Mouse (Mus musculus) neural tube, embryonic 11.5 days (tissue): ENCODE data around the gene Hoxa5. TPM values are rescaled to one million over a fixed set of nuclear protein-coding genes. Genes with fewer than 3 reads are reported as not detected.
A peak's percentile ranks its signal among the peaks of the same experiment; 100 is the strongest.

Source experiments
- ATAC-seq: fragments of 200-750 bp; cut with Nextera tagmentation; 2 replicates; pipeline ENCODE4 v1.8.0; 2017; ENCODE audit warnings: moderate number of reproducible peaks, mild to moderate bottlenecking, moderate TSS enrichment, moderate library complexity; ENCODE audit not compliant: insufficient read depth, low FRiP score, low TSS enrichment
- DNase-seq: peaks from one replicate; pipeline ENCODE4 v3.0.0-alpha.2; 2015; ENCODE audit warnings: low spot score
- H3K27ac ChIP-seq: fragments of 300-500 bp; sonication (generic); 2 replicates; pipeline ENCODE4 v1.5.1; 2014; ENCODE audit warnings: low read depth, mild to moderate bottlenecking, low read length
- H3K27me3 ChIP-seq: fragments of 300-500 bp; sonication (generic); 2 replicates; pipeline ENCODE4 v1.6.1; 2014; ENCODE audit warnings: mild to moderate bottlenecking, low read length, mixed read lengths; ENCODE audit not compliant: control insufficient read depth, insufficient read depth
- H3K36me3 ChIP-seq: fragments of 300-500 bp; sonication (generic); 2 replicates; pipeline ENCODE4 v1.6.1; 2014; ENCODE audit warnings: mild to moderate bottlenecking, low read length, moderate library complexity, mixed read lengths; ENCODE audit not compliant: control insufficient read depth, insufficient read depth
- H3K4me1 ChIP-seq: fragments of 300-500 bp; sonication (generic); 2 replicates; pipeline ENCODE4 v1.6.1; 2014; ENCODE audit warnings: low read length, mixed read lengths; ENCODE audit not compliant: control insufficient read depth, insufficient read depth
- H3K4me2 ChIP-seq: fragments of 300-500 bp; sonication (generic); 2 replicates; pipeline ENCODE4 v1.6.1; 2014; ENCODE audit warnings: low read depth, mild to moderate bottlenecking, moderate library complexity
- H3K4me3 ChIP-seq: fragments of 300-500 bp; sonication (generic); 2 replicates; pipeline ENCODE4 v1.5.1; 2014; ENCODE audit warnings: low read depth, low read length
- H3K9ac ChIP-seq: fragments of 300-500 bp; sonication (generic); 2 replicates; pipeline ENCODE4 v1.6.1; 2014; ENCODE audit warnings: mild to moderate bottlenecking, low read length
- H3K9me3 ChIP-seq: fragments of 300-500 bp; sonication (generic); 2 replicates; pipeline ENCODE4 v1.6.1; 2016; ENCODE audit warnings: low read length; ENCODE audit not compliant: control insufficient read depth
- WGBS: fragments of 180-500 bp; shearing (Covaris S2); extraction: QIAGEN DNeasy Blood & Tissue Kit; methylation state at CpG from one replicate; pipeline ENCODE4 v1.1.7; 2014; 5-methylcytosine and 5-hydroxymethylcytosine counted together
- polyA plus RNA-seq: library from polyadenylated mRNA; unstranded; fragments of >200 nt; fragmentation: Nextera tagmentation; extraction: Ambion mirVana; gene quantifications from 2 replicates; pipeline ENCODE4 v1.2.1, GENCODE M21; 2014

Gene Hoxa5
- polyA plus RNA-seq, 1 experiment from 2014 or later: 53.4 TPM

DNA sequence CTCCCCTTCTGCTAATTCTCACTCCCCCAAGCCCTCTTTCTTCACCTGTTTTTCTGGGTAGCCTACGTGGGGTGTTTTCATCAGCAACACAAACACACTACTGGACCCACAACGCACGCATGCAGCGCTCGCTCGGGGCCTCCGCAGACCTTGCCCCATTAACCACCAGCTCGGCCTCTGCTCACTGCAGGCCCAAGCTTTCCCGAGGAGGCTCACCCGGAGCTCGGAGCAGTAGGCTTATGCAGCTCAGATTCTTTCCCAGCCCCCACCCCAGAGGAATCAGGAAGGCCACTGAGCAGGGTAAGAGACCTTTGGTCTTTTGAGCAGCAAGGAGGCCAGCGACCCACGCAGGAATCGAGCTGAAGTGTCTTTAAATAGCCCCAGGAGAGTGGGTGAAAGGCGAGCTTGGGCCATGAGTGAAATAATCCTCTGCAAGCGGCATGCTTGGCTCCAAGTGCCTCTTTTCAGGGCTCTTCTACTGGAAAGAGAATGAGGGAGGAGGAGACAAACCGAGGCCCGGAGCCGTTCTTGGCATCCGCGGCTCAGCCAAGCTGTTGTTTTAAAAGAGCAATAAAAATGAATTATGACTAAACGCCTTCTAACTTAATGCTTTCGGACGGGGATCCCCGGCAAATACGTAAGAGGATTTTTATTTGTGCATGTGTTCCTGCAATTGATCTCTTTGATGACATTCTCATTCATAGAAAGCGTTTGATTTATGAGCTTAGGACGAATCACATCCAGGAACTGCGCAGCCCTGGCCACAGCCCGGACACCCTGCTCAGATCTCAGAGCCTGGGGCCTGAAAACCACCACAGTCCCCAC lies 43.7 kb downstream of the Hoxa5 start:
- H3K27me3 ChIP-seq: no peaks in the 10 kb centered on the region
- WGBS: under 1% methylated on average over 30 of the region's 30 CpGs
- peak overlapping the region; percentile 99 for H3K27ac ChIP-seq
- DNase-seq (peak; percentile 83), ATAC-seq (peak; percentile 43; the same call in 1 of the 2 replicates)
- peak overlapping the region; percentile 96 for H3K9ac ChIP-seq
- H3K36me3 ChIP-seq: no peaks in the 10 kb centered on the region; the same call in 1 of the 2 replicates
- peak overlapping the region; percentile 91 for H3K4me3 ChIP-seq
- H3K4me2 ChIP-seq: peak overlapping the region; percentile 78
- H3K9me3 ChIP-seq: no peaks in the 10 kb centered on the region
- H3K4me1 ChIP-seq: peaks cover 35% of the 10 kb centered on the region

DNA sequence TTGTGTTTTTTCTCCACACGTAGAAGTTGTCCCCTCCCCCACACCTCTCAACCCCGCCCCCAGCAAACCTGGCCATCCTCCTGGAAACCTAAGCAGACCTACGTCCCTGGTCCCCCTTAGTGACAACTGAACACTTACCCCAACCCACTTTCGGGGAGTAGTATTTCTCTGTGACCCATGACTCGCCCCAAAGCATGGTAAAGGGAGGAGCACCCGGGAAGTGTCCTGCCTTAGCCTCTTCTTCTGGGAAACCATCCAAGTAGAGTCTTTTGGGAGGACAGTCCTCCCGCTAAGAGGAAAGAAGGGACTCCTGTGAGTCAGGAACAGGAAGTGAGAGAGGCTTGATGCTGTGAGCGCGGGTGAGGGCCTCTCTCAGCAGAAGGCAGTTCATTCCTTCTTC lies 44.4 kb downstream of the Hoxa5 start:
- no peaks in the 10 kb centered on the region; the same call in 1 of the 2 replicates for H3K36me3 ChIP-seq
- H3K4me1 ChIP-seq: peaks cover 38% of the 10 kb centered on the region
- DNase-seq (peak; percentile 58), ATAC-seq (no peak)
- H3K9me3 ChIP-seq: no peaks in the 10 kb centered on the region
- H3K27ac ChIP-seq: peak overlapping the region; percentile 99
- WGBS: 0% methylated on average over 9 of the region's 9 CpGs
- H3K4me2 ChIP-seq: peak overlapping the region; percentile 78
- peak overlapping the region; percentile 91 for H3K4me3 ChIP-seq
- no peaks in the 10 kb centered on the region for H3K27me3 ChIP-seq
- peak overlapping the region; percentile 96 for H3K9ac ChIP-seq

DNA sequence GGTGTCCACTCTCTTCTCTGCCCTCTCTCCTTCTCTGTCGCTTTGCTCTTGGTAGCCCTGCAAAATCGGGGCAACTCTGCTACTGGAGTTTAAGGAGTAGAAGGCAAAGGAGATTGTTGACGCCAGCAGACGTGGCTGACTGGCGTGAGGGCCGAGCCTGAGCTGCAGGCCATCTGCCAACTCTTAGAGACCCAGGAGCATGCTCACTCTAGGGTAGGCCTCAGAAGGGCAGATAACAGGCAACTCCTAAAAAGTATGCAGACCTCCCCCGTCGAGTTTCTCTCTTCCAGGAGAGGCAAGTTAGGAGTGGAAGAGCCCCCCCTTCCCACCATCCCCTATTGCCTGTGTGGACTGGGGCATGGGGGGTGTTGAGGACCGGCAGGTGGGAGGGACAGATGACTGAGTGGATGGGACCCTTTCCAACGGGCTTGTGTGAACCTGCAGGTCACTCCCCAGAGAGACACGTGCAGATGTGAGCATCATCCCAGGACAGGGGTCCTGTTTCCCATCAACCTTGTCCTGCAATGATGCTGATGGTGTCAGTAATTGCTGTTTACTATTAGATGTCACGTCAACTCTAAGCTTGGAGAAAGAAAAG lies 45.1 kb downstream of the Hoxa5 start:
- Histone ChIP-seq H3K4me2 (peak overlapping the region; percentile 78), H3K4me1 (peaks cover 41% of the 10 kb centered on the region), H3K27ac (peak overlapping the region; percentile 99), H3K9ac (peak overlapping the region; percentile 96), H3K9me3 (no peaks in the 10 kb centered on the region), H3K4me3 (peak overlapping the region; percentile 91), H3K27me3 (no peaks in the 10 kb centered on the region), H3K36me3 (no peaks in the 10 kb centered on the region; the same call in 1 of the 2 replicates)
- ATAC-seq: no peak
- 1% methylated on average over 12 of the region's 12 CpGs for WGBS
- DNase-seq: peak; percentile 65

DNA sequence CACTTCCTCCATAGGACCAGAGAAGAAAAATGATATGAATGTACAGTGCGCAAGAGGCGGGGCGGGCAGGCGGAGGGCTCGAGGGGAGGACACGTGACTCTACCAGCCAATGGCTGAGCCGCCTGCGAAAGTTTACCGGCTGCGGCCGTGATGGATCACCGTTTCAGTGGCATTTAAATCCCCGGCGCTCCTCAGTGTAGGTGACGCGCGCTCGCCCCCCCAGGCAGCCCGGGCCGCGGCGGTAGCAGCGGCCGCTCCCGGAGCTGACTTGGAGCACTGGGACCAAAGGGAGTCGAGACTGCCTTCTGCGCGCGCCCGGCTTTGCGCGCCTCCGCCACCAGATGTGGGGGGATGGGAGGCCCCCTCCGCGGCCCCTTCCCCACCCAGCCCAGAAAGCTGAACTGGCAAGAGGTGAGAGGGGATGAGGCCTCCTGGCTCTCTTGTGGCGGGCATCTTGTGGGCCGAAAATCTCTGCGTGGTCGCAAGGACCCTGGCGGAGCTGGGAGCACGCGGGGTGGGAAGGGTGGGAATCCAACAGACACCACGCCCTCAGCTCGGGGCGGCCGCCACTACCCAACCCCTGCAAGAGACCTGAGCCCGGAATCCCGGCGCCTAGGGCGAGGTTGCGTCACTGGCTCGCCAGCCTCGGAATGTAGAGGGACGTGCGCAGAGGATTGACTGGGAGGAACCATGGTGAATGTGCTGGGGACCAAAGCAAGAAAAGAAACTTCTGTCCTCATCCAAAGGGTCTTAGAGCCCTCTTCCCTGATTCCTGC lies 45.9 kb downstream of the Hoxa5 start, which contains the start of gene Hoxa1:
Hoxa1 (minus strand) TSS at position 42 of the 776 bp plus-strand sequence.
- Histone ChIP-seq H3K27ac (peak within 1 kb of the TSS; percentile 99), H3K4me3 (peak within 1 kb of the TSS; percentile 91), H3K27me3 (no peaks in the 10 kb centered on the region), H3K4me2 (peak within 1 kb of the TSS; percentile 78), H3K36me3 (no peaks in the 10 kb centered on the region; the same call in 1 of the 2 replicates), H3K9ac (peak within 1 kb of the TSS; percentile 96), H3K9me3 (no peaks in the 10 kb centered on the region), H3K4me1 (peaks cover 47% of the 10 kb centered on the region)
- peak; percentile 85 for ATAC-seq
- DNase-seq: peak; percentile 95
- under 1% methylated on average over 55 of the region's 55 CpGs for WGBS

DNA sequence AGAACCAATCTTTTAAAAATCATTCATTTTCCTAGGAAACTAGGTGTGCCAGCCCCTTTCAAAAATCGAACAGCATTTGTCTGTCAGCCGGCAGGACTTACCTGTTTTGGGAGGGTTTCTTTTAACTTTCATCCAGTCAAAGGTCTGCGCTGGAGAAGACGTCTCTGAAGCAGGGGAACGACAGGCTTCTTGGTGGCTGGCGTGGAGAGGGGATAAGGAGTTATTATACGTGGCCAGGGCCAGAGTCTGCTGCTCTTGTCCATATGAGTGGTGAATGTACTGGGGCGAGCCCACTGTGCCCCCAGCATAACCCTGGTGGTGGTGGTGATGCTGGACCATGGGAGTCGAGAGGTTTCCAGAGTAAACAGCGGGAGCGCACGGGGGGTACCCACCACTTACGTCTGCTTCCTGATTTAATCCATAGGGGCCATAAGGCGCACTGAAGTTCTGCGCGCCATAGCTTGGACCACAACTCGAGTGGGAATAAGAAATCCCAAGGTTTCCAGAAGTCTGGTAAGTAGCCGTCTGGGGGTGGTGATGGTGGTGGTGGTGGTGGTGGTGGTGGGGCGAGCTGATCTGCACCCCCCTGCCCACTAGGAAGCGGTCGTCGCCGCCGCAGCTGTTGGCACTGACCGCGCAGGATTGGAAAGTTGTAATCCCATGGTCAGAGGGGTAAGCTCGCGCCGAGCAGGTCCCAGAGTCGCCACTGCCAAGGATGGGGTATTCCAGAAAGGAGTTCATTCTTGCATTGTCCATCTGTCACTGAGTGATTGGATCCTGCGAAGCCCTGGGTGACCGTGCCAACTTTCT lies 46.7 kb downstream of the Hoxa5 start:
- Histone ChIP-seq H3K27me3 (no peaks in the 10 kb centered on the region), H3K27ac (peak overlapping the region; percentile 99), H3K9ac (peak overlapping the region; percentile 96), H3K4me1 (peaks cover 48% of the 10 kb centered on the region), H3K36me3 (no peaks in the 10 kb centered on the region), H3K4me3 (peak overlapping the region; percentile 91), H3K9me3 (no peaks in the 10 kb centered on the region), H3K4me2 (peak overlapping the region; percentile 78)
- under 1% methylated on average over 32 of the region's 32 CpGs for WGBS
- peak; percentile 66 for ATAC-seq
- peak; percentile 40 for DNase-seq

DNA sequence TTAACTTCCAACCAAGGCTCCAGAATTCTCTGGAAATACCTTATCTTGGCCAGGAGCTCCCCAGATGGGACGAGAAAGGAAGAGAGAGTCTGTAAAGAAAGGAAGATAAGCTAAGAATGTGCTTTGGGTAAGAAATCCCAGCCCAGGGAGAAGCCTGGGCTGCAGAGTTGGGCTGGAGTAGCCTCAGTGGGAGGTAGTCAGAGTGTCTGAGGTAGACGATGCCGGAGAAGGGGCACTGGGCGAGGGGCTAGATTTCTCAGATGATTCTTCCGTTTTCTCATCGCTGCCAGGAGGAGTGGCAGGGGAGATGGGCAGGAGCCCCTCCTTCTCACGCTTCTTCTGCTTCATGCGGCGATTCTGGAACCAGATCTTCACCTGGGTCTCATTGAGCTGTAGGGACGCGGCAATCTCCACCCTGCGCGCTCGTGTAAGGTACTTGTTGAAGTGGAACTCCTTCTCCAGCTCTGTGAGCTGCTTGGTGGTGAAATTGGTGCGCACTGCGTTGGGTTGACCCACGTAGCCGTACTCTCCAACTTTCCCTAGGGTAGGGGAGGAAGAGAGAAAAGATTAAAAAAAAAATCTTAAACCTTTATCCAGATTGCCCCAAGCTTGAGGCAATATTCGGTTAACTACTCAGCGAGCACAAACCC lies 47.7 kb downstream of the Hoxa5 start:
- Histone ChIP-seq H3K9me3 (no peaks in the 10 kb centered on the region), H3K4me2 (peak overlapping the region; percentile 78), H3K27ac (no peak overlapping the region), H3K9ac (peak overlapping the region; percentile 96), H3K4me3 (peak overlapping the region; percentile 91), H3K36me3 (no peaks in the 10 kb centered on the region), H3K27me3 (no peaks in the 10 kb centered on the region), H3K4me1 (peaks cover 50% of the 10 kb centered on the region)
- under 1% methylated on average over 20 of the region's 20 CpGs for WGBS
- no peak for ATAC-seq
- peak; percentile 20 for DNase-seq

DNA sequence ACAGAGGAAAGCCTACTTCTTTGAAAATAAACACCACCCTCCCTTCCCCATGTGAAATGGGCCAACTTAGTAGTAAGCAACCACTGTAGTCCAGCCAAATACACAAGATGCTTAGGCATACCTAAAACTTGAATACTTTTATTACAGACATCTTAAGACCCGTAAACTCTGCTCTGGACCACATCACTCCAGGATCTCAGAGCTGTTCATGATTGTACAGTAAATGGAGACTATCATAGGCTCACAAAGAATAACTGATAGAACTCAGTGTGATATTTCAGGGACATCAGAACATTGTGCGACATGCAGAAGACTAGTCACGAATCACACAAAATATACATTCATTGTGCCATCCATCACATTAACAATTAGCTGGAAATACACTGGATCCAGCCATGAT lies 48.9 kb downstream of the Hoxa5 start:
- 0 out of 2 replicates have a peak overlapping the region, but pooled peaks have one; percentile 15 for H3K4me3 ChIP-seq
- H3K36me3 ChIP-seq: no peaks in the 10 kb centered on the region
- ATAC-seq (no peak), DNase-seq (no peak)
- no peak overlapping the region for H3K9ac ChIP-seq
- peak overlapping the region; percentile 78 for H3K4me2 ChIP-seq
- 42% methylated on average over 3 of the region's 3 CpGs for WGBS
- no peaks in the 10 kb centered on the region for H3K9me3 ChIP-seq
- no peak overlapping the region for H3K27ac ChIP-seq
- peaks cover 55% of the 10 kb centered on the region for H3K4me1 ChIP-seq
- no peaks in the 10 kb centered on the region for H3K27me3 ChIP-seq
